Mouse (Mus musculus) liver, embryonic 14.5 days (tissue): ENCODE results near the gene Klhl10.

Source experiments
- CTCF ChIP-seq: IDR thresholded peaks from 2 replicates; pipeline ENCODE4 v1.5.1; 2016; ENCODE audit warnings: antibody characterized with exemption, low read depth, control low read depth
- EP300 ChIP-seq: IDR thresholded peaks from 2 replicates; pipeline ENCODE4 v1.6.1; 2016; ENCODE audit warnings: antibody characterized with exemption, low read depth

DNA sequence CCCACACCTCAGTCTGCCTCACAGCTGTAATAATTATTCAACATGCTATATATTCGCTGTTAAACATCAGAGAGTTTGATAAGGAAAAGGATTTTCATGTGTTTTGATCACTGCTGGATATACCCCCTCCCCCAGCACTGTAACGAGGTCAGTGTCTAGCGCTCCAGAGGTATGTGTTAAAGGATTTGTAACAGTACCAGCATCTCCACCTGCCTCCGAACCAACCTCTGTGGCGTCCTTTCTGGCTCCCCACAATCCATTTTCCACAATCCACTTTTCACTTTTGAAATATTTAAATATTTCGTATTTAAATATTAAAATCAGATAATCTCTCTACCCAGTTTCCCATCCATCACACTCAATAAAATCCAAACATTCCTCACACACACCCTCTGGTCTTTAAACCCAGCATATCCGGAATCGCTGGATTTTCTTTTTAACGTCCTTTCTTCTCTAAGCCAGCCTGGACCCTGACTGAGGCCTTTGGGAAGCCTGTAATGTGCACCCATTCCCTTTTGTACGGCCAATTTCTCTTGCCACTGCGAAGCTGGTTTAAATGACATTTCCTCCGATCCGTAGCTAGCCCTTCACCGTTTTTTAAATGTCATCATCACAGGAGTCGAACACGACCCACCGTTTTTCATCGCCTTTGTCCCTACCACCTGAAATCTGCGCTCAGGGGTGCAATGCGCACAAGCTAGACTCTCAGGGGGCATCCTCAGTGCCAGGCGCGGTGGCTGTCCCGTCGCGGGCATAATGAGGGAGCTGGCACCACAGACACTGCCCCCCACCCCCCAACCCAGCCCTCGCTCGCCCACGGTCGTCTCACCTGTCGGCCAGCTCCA, 29.9 kb downstream of the Klhl10 start:
- TF ChIP-seq CTCF (no peak), EP300 (no peak)
